Mouse (Mus musculus) megakaryocyte, embryonic 14.5 days (primary cell): ENCODE results near the gene Fam118a. TPM values are rescaled to one million over a fixed set of nuclear protein-coding genes. Genes with fewer than 3 reads are reported as not detected.

ENCODE experiments used
- H3K27me3 ChIP-seq: replicated peaks from 2 replicates; pipeline ENCODE3; 2012; ENCODE audit warnings: inconsistent platforms
- H3K36me3 ChIP-seq: replicated peaks from 2 replicates; pipeline ENCODE3; 2012; ENCODE audit warnings: low read length, inconsistent platforms, mixed read lengths
- H3K4me1 ChIP-seq: 2 replicates; pipeline ENCODE4 v1.6.1; 2012; ENCODE audit warnings: inconsistent platforms
- H3K4me3 ChIP-seq: replicated peaks from 2 replicates; pipeline ENCODE3; 2012; ENCODE audit warnings: moderate library complexity, mild to moderate bottlenecking, inconsistent platforms
- H3K9me3 ChIP-seq: 2 replicates; pipeline ENCODE4 v1.6.1; 2012; ENCODE audit warnings: inconsistent platforms
- FLI1 ChIP-seq: IDR thresholded peaks from 2 replicates; pipeline ENCODE4 v1.6.1; 2012; ENCODE audit warnings: low read length, inconsistent platforms, mixed read lengths
- GATA1 ChIP-seq: IDR thresholded peaks from 3 replicates; pipeline ENCODE4 v1.6.1; 2012; ENCODE audit warnings: mixed read lengths, low read length, inconsistent platforms, borderline replicate concordance
- polyA plus RNA-seq: library from polyadenylated mRNA; stranded (reverse); fragments of >175 nt; gene quantifications from 2 replicates; pipeline ENCODE4 v1.2.3, GENCODE M21; 2012; ENCODE audit warnings: low replicate concordance; ENCODE audit not compliant: insufficient read depth

The Fam118a gene
- polyA plus RNA-seq, 1 experiment = 0.97 TPM

DNA sequence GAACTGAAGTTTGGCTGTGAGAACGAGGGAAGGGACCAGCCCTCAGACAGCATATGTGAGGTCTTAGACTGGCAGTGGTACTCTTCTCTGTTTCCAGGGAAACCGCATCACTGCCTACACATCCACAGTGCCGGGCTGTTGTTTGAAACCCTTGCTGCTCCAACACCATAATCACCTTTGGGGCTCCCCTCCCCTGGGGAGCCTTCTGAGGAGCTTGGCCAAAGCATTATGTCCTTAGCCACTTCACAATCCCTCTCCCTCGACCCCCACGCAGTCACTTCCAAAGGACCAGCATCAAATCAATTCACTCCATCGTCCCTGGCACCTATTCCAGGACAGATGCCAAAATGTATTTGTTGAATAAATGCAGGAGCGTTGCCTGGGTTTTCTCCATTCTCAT lies 39.0 kb upstream of the Fam118a start:
- peaks cover 12% of the 10 kb centered on the region for H3K9me3 ChIP-seq
- peaks cover 46% of the 10 kb centered on the region for H3K4me1 ChIP-seq
- no peaks in the 10 kb centered on the region for H3K36me3 ChIP-seq
- TF ChIP-seq FLI1 (no peak), GATA1 (no peak)
- H3K27me3 ChIP-seq = peaks cover 63% of the 10 kb centered on the region
- H3K4me3 ChIP-seq = no peak overlapping the region

DNA sequence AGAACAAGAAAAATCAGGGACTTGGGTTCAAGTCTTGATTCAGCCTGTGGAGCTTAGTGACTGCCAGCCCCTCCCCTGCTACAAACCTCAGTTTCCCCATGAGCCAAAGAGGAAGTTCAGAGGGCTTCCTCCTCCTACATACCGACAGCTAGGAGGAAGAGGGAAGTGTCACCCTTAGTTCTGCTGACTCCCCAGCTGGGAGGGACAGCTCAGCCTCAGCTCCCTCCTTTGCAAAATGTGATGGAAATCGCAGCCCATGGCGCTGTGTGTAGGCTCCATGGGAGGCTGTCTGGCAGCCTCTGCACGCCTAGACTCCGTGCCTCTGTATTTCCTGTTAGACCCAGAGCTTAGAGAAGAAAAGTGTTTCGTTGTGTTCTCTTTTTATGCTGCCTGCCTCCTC lies 34.2 kb upstream of the Fam118a start:
- H3K4me1 ChIP-seq = peaks cover 22% of the 10 kb centered on the region
- peak overlapping the region; percentile 26 for H3K4me3 ChIP-seq
- no peaks in the 10 kb centered on the region for H3K36me3 ChIP-seq
- H3K27me3 ChIP-seq = peaks cover 55% of the 10 kb centered on the region
- peaks cover 12% of the 10 kb centered on the region for H3K9me3 ChIP-seq
- TF ChIP-seq FLI1 = no peak
- TF ChIP-seq GATA1 = no peak

DNA sequence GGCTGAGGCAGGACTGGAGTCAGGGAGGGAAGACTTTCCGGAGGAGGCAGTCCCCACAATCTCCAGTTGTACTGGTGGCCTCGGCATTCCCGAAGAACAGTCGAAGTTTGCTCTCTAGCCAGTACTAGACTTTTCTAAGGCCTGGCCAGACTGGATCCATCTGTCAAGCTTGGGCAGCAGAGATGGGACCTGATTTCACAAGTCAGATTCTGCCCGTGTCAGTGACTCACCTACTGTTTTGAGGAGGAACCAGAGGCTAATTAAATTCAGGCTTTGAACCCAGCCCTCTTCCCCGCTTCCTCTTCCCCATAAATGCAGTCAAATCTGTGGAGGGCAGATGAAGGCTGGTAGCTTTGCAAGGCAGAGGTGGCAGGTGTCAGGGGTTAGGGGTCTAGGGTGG lies 33.7 kb upstream of the Fam118a start:
- TF ChIP-seq GATA1 = no peak
- TF ChIP-seq FLI1 = no peak
- peaks cover 22% of the 10 kb centered on the region for H3K4me1 ChIP-seq
- no peaks in the 10 kb centered on the region for H3K36me3 ChIP-seq
- peaks cover 12% of the 10 kb centered on the region for H3K9me3 ChIP-seq
- H3K27me3 ChIP-seq = peaks cover 53% of the 10 kb centered on the region
- no peak overlapping the region for H3K4me3 ChIP-seq

DNA sequence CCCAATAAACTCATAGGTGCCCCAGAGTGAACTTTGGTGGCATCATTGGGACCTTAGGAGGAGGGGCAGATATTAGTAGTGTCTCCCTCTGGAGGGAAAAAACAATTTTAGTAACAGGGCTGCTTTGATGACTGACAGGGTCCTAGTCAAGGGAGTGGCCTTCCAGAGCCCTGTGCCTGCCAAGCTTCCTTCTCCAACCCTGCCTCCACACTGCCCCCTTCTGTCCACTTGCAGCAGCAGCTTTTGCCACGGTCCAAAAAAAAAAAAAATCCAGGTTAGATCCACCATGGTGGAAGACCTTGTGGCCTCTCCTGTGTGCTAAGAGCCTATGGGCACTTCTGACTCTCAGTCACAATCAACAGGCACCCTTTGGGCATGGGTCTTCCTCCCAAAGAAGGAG lies 32.8 kb upstream of the Fam118a start:
- Histone ChIP-seq H3K4me1 (peaks cover 23% of the 10 kb centered on the region), H3K36me3 (no peaks in the 10 kb centered on the region), H3K4me3 (no peak overlapping the region), H3K9me3 (peaks cover 9% of the 10 kb centered on the region), H3K27me3 (peaks cover 50% of the 10 kb centered on the region)
- TF ChIP-seq FLI1 (no peak), GATA1 (no peak)

DNA sequence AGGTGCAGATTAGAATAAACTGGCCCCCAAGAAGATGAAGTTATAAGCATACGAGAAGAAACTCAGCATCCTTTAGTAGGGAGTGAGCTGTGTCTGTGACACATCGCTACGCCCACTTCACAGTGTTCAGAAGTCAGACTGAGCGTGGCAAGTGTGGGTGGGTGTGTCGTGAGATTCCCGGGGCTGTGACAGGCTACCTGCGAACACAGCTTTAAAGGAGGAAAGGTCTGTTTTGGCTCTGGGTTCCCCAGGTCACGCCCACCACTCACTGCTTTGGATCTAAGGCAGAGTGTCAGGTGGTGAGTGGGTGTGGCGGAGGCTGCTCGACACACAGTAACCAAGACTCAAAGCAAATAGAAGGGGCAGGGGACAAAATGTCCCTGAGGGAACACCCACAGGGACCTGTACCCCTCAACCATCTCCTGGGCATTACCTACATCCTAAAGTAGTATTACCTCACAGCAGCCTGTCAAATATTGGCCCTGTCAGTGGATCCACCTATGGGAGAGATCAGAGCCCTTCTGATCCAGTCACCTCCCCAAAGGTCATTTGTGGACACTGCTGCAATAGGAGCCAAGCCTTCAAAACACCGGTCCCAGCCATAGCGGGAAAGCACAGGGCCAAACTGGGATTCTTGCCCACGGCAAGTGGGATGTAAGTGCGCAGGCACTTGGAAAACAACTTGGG lies 30.8 kb upstream of the Fam118a start:
- TF ChIP-seq FLI1 = no peak
- no peak for TF ChIP-seq GATA1
- Histone ChIP-seq H3K4me1 (peaks cover 30% of the 10 kb centered on the region), H3K36me3 (no peaks in the 10 kb centered on the region), H3K9me3 (no peaks in the 10 kb centered on the region), H3K4me3 (no peak overlapping the region), H3K27me3 (peaks cover 59% of the 10 kb centered on the region)

DNA sequence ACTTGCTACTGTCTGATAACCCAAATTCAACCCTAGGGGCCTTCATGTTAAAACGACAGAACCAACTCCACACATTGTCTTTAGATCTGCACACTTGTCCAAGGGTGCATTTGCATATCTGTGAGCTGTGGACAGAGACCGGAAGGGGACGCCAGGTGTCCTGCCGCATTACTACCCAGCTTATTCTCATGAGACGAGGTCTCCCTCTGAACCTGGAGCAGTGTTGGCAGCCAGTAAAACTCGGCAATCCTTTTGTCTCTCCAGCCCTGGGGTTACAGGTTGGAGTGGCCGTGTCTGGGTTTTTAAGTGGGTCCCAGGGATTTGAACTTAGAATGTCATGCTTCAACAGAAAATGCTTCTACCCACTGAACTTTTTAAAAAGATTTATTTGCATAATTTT lies 28.8 kb upstream of the Fam118a start:
- Histone ChIP-seq H3K4me1 (peaks cover 18% of the 10 kb centered on the region), H3K36me3 (no peaks in the 10 kb centered on the region), H3K27me3 (peaks cover 52% of the 10 kb centered on the region), H3K4me3 (no peak overlapping the region), H3K9me3 (no peaks in the 10 kb centered on the region)
- TF ChIP-seq FLI1 (no peak), GATA1 (no peak)

DNA sequence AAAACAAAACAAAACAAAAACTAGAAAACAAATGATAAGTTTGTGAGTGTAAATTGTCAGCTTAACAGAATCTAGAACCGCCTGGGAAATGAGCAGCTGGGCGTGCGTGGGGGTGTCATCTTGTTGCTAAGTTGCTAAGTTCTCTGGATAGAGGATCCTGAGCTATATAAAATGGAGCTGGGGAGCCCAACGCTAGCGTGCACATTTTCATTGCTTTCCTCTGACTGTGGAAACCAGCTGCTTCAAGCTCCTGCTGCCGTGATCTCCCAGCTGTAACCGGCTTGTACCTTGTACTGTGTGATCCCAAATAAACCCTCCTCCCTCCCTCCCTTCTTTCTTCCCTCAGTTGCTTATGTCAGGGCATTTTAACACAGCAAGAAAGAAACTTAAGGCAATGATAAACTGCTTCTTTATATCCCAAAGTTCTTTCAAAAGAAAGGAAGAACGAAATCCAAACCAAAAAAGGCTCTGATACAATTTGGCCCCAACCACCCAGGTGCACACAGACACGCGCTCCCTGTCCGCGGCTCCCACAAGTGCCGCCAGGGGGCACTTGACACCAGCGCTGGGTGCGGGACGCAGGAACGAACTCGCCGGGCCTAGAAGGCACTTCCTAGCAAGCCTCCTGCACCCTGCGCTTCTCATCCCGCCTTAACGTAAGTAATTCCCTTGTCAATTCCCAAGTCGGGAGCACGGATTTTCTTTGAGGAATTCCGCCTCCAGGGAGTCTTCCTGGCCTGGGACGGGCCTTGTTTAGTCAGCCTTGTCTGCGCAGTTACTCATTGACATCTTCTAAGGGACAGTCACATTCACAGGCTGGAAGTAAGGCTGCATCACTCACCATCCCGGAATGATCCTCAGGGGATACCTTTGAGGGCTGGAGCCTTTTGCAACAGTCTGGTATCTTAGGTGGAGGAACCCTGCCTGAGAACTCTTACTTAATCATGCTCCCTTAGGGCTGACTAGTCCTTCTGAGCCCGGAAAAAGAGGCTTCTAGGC lies 27.5 kb upstream of the Fam118a start:
- H3K9me3 ChIP-seq = no peaks in the 10 kb centered on the region
- H3K4me3 ChIP-seq = peak overlapping the region; percentile 70
- no peak for TF ChIP-seq FLI1
- no peak for TF ChIP-seq GATA1
- no peaks in the 10 kb centered on the region for H3K36me3 ChIP-seq
- H3K27me3 ChIP-seq = peaks cover 52% of the 10 kb centered on the region
- H3K4me1 ChIP-seq = peaks cover 8% of the 10 kb centered on the region; the same call in 1 of the 2 replicates

DNA sequence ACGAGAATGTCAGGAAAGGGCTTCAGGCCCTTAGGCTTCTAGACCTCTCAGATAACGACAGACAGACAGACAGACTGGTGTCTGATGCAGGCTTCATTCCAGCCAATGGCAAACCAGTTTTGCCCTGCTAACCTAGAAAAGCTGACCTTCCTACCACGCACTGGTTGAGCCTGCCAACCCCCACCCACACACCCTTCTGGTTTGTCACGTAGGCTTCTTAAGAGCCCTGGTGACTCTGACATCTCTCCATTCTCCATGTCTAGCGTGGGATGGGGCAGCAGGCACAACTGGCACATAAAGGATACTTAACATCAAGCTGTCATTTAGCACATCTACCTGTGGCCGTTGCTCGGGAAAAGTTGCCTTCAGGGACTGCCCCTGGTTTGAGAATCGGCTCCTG lies 19.1 kb upstream of the Fam118a start:
- H3K4me1 ChIP-seq = no peaks in the 10 kb centered on the region
- no peak overlapping the region for H3K4me3 ChIP-seq
- peaks cover 42% of the 10 kb centered on the region for H3K27me3 ChIP-seq
- no peaks in the 10 kb centered on the region for H3K9me3 ChIP-seq
- TF ChIP-seq GATA1 (no peak), FLI1 (no peak)
- no peaks in the 10 kb centered on the region for H3K36me3 ChIP-seq

DNA sequence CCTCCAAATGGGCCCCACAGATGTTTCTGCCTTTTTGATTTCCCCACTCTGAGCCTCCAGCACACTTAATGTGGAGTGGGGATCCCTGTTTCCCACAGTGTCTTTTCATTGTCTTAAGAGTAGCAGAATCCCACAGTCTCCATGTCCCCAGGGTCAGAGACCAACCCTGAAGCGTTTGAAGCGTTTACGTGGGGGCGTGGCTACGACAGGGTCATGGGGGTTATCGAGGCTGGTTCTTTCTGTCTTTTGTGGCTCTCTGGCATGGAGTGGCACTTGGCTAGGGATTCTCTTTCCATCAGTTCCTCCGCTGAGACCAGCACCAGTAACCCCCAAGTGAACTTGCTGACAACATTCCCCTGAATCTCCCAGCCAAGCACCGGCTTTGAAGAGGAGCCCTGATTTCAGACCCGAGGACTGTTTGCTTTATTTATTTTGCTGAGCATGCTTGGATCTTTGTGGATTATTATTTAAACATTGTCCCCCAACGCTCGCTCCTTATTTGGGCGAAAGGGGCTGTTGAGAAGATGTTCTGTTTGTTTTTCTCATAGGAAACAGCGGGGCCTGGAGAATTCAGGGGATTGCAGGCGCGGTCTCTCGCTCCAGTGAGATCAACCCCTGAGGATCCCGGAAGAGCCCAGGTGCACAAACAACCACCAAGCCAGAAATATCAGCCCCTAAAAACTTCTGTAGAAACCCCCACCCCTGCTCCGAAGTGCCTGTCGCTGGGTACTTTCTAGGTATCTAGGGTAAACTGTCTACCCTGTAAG lies 16.7 kb upstream of the Fam118a start:
- no peaks in the 10 kb centered on the region for H3K9me3 ChIP-seq
- H3K36me3 ChIP-seq = no peaks in the 10 kb centered on the region
- no peak for TF ChIP-seq GATA1
- TF ChIP-seq FLI1 = no peak
- H3K4me1 ChIP-seq = peaks cover 2% of the 10 kb centered on the region; the same call in 1 of the 2 replicates
- H3K4me3 ChIP-seq = no peak overlapping the region
- peaks cover 55% of the 10 kb centered on the region for H3K27me3 ChIP-seq
